Mouse (Mus musculus) urinary bladder, adult 2 months (tissue): ENCODE results near the gene Ctsz. TPM values are rescaled to one million over a fixed set of nuclear protein-coding genes. Genes with fewer than 3 reads are reported as not detected.

Source experiments
- DNase-seq: peaks from one replicate; pipeline ENCODE4 v3.0.0; 2022; ENCODE audit warnings: low spot score
- polyA plus RNA-seq: library from polyadenylated mRNA; depleted of rRNA; stranded (reverse); fragments of >200 nt; gene quantifications from 2 replicates; pipeline ENCODE4 v1.2.3, GENCODE M21; 2012; rRNA removed

Gene Ctsz
- polyA plus RNA-seq: 128 and 151 TPM in 2 replicates

DNA sequence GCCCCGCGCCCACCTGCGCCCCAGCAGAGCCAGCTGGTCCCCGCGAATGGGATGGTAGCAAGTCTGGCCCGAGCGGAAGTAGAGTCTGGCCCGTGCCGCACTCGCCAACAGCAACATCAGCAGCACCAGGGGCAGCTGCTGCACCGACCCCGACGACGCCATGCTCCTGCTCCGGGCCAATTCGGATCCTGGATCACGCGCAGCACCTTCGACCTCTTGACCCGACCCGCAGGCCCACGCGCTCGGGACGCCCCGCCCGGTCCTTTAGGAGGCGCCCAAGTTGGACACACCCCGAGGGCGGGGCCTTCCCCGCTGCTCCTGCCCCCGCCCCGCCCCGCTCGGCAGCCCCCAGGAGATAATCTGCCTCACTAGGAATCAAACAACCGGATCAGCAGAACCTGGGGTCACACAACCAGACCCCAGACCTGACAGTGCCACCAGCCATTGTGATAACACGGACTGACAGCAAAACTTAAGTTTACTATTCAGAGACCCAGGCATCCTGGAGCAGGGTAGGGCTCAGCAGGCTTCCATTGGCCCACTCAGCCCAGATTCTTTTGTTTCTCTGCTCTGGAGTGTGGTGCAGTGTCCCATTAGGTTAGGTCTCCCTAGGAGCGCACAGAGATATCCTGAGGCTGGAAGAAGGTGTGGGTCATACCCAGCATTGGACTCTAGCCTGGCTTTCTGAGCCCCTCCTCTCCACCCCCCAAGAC, at the start of gene Ctsz:
Gene Ctsz, minus strand, starts transcription at position 303 of the 713 bp plus-strand sequence.
- DNase-seq: peak; percentile 47

DNA sequence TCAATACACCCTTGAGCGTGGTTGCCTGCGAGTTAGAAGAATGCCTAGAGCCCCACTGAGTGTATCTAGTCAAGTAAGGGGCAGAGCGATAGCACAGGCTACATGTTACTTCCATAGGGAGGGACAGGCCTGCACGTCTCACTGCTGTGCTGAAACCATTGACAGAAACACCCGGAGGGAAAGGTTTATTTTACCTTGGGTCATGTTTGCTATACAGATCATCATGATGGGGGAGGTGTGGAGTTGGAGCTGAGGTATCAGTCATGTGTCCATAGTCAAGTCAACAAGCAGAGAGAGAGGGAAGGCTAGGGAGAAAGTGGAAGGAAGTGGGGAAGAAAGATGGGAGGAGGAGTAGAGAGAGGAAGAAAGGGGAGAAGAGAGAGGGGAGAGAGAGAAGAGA, 48.2 kb upstream of the Ctsz start:
- DNase-seq: no peak

DNA sequence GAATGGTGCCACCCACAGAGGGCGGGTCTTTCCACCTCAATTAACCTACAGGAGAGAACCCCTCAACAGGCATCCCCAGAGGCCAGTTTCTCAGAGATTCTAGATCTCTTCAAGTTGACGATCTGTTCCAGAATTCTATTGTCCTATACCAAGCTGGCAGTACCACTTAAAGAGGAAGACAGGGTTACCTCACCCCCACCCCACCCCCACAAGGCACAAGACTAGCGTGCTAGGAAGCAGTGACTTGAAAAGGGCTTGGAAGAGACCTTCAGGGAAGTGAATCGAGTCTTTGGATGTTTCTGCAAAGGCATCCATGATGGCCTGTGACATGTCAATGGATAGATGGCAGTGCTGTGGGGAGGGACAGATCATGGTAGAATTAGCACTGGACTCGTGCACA, 39.9 kb upstream of the Ctsz start:
- no peak for DNase-seq

- no peak for DNase-seq
These were observed 38.9 kb upstream of the Ctsz start for GRCm38 (mm10) chr2:174477543-174478319.

DNA sequence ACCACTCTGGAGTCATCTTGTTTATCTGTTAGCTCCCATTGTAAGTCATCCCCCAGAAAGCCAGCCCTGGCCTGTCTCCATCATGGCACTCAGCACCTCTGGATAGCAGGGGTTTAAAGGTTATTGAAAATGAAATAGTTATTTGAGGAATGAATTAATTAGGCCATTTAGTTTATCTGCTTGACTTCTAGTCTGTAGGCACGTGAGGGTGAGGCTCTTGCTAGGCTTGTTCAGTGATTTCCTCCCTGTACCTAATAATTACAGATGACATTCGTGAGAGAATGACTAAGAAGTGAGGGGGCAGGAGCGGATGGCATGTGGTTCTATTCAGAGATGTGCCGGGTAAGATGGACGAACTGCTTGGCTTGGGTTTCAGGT, 34.7 kb upstream of the Ctsz start:
- DNase-seq: no peak

DNA sequence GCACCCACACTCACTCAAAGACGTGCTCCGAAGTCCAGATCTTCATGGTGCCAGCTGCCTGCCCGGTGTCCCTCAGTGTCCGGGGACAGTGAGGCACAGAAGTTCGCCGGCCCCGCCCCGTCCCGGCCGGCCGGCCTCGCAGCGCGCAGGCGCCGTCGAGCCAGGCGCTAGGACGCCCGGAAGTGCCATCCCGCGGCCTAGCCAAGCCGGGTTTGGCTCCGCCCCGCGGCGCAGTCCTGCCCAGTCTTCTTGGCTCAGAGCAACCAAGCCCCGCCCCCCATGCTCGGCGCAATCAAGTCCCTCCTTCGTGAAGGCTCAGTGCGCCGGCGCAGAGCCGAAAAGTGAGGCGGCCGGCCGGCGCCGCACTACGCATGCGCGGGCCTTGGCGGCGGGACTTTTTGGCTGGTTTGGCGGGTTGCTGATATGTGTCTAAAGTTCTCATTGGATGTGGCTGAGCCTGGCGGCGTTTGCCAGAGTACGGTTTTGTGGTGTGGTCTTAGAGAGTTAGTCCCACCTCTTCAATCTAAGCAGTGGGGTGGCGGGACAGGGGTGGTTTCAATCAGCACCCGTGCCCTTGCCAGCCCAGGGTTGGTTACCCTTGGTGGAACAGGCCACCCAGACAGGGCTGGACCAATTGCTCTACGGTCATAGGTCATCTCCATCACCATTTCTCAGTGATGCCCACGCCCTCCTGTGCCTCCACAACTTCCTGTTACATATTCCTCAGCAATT, 34.1 kb upstream of the Ctsz start, which contains the start of gene Prelid3b:
Gene Prelid3b, minus strand, starts transcription at position 264 of the 732 bp plus-strand sequence.
- peak; percentile 97 for DNase-seq

DNA sequence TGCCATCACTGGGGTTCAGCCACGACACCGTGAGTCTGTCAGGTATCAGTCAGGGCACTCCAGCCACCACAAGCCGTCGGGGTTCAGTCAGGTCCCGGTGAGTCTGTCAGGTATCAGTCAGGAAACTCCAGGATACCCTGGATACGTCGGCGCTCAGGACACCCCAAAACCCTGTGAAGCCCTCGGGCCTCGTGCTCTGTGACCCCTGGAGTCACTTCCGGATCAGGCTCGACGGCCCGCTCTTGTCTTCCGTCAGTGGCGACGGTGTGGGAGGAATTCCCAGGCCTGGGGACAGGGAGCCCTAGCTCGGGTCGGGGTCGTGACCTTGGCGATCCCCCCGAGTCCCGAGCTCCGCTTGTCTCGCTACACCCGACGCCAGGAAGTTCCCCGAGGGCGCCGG, 33.6 kb upstream of the Ctsz start:
- no peak for DNase-seq

DNA sequence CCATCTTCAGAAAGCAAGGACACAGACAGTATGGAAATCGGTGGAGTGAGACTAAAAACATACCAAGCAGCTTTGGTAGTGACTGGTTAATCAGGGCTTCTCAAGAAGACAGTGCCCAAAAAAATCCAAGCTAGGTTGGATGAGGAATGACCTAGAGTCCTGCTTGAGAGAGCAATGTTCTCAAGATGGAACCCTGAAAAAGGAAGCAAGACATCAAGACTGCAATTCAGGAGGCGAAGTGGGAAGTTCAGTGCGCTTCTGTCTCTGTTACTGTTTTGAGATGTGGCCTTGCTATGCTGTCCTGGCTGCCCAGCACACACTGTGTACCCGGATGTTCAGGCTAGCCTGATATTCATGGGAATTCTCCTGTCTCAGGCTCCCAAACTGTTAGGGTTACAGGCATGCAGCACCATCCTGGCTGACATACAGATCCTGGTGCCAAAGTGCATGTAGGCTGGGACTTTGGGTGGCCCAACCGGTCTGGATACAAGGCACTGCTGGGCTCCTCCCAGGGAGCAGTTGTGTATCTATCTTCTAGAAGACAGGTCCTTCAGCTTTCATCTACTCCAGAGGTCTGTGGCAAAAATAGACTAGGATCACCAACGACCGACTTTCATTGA, 32.1 kb upstream of the Ctsz start:
- DNase-seq: no peak

GRCm38 (mm10) chr2:174470333-174470732, 31.5 kb upstream of the Ctsz start:
- DNase-seq: no peak

DNA sequence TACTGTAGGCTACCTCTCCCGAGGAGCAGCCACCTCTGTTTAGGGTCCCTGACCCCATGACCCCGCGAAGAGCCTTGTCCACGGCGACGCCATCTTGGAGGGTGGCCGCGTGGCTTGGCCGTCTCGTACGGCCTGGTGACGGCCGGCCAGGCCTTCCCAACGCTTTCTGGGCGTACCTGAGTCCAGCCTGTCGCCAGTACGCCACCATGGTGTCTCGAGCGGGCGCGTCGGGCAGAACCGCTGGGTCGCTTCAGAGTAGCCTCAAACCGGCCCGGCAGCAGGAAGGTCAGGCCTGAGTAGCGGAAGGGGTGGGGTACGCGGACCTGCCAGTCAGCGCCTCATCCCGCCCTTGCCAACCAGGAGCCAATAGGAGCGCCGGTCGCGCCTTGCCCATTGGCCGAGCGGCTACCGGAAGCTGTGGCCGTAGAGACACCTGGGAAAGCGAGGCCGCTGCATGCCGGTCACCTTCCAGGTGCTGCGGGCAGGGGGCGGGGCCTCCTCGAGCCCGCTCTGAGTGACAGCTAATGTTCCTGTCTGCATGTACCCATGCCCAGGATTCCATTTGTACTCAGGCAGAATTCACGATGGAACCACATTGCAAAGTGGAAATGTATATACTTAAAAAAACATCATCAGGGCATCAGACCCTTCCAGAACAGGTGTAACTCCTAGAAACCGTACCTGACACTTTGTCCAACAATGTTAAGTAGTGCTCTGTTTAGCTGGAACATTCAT, 25.1 kb upstream of the Ctsz start, which contains the start of gene Atp5e:
Gene Atp5e, minus strand, starts transcription at position 317 of the 735 bp plus-strand sequence.
- peak; percentile 93 for DNase-seq

- no peak for DNase-seq
These were observed 24.5 kb upstream of the Ctsz start for GRCm38 (mm10) chr2:174463370-174463769.

DNA sequence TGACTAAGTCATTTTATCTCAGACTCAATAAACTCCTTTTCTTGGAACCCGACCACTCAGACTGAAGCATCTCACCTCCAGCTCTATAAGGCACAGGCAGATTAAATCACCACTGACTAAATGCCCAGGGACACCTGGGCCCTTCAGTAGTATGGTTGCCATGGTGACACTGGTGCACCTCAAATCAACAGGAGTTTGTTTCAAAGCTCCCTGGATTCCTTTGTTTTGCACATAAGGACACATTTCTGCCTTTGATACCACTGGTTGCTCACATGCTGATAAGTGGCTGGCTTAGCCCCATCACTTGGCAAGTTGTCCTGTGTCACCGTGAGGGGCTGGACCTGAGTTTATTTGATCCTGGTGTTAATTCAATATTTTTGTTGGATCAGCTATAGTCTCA, 20.5 kb upstream of the Ctsz start:
- no peak for DNase-seq

- no peak for DNase-seq
These were observed 14.8 kb upstream of the Ctsz start for GRCm38 (mm10) chr2:174453681-174454080.

- no peak for DNase-seq
These were observed 11.5 kb upstream of the Ctsz start, which contains the start of gene Tubb1 for GRCm38 (mm10) chr2:174450353-174450752. Gene Tubb1 (plus strand): TSS chr2:174450695.

DNA sequence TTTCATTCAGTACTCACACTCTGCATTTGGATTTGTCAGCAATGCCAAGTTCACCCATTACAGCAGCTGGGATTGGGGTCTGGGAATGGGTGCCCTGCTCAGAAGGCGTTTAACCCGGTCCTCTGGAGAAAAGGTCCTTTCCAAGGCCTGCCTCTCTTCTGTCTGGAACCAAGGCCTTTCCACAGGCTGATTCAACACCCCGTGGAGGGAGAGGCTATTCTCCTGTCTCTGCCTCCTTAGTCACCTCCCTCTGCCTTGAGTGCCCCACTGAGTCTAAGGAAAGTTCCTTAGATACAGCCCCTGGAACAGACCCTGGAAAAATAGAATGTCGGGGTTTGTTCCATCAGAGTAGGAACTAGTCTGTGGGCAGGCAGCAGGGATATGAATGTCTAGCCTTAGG, 9.6 kb upstream of the Ctsz start:
- no peak for DNase-seq

DNA sequence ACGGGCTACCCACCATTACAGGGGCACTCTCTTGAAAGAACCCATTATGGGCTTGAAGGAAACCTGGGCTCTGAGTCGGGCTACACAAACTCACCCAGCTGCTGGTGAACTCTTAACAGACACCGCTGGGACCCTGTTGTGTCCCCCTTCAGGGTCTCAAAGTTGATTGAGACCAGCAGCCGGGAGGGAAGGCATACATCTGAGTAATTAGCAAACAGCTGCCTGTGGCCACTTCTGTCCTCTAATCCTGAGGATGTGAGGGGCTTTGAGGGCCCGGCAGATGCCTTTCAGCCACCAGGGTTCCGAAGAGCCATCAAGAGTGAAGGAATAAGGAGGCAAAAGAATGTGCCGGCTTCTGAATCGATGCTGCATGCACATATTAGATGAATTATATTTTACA, 8.1 kb upstream of the Ctsz start:
- no peak for DNase-seq

DNA sequence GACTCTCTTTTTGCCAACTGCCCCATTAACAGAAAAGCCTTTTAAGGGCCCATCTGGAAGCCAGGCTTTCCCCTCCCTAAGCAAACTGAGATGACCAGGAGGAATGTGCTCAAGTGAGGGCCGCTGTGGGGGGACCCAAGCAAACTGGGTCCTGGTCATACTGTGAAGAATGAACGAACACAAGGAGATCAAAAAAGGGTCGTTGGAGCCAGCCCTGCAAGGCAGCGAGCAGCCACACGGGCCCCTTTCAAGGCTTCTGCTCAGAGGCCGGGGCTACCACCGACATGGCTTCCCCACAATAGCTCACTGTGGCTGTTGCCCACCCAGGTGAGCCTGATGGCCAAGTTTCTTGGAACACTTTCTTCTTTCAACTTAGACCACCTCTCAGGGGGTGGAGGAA, 7.7 kb upstream of the Ctsz start:
- DNase-seq: no peak

DNA sequence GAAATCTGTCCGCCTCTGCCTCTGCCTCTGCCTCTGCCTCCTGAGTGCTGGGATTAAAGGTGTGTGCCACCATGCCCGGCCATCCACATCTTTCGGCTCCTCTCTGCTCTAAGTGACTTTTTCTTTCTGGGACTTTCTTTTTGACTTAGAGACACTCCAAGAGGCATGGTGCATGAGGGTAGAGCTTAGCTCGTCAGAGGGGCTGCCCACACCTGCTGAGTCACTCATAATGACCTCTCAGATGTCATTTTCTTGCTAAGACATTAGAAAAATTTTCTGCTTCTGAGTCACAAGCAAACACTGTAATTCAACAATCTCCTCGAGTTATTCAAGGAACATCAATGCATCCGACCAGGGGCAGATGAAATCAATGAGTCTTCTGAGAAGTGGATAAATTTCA, 6.2 kb upstream of the Ctsz start:
- DNase-seq: no peak

DNA sequence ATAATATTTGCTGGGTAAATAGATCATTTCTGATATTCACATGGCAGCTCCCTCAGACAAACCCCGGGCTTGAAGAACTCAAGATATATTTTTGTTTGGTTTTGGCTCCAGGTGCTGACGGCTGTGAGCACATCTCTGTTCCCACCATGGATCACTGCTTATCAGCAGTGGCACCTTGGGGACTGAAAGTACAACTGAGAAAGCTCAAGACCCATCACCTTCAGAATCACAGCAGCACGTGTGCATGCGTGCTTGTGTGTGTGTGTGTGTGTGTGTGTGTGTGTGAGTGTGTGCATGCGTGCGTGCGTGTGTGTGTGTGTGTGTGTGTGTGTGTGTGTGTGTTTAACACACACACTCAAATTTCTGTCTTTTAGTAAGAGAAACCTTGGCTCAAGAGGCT, 5.5 kb upstream of the Ctsz start:
- no peak for DNase-seq

DNA sequence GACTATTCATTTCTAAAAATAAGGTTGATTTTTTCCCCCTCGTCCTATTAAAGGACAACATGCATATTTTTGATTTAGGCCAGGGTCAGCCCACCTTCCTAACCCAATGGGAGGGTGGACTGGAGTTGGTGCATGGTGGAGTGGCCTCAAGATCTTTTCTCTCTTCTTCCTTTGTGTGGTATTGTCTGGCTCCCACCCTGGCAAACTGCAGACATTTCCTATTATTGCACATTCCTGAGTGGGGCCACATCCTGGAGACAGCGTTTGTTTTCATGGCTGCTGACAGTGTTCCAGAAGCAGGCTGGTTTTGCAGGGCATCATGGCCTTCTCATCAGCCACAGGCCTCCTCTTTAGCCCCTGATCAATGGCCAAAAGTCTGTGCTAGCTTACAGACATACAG, 4.2 kb upstream of the Ctsz start:
- no peak for DNase-seq

DNA sequence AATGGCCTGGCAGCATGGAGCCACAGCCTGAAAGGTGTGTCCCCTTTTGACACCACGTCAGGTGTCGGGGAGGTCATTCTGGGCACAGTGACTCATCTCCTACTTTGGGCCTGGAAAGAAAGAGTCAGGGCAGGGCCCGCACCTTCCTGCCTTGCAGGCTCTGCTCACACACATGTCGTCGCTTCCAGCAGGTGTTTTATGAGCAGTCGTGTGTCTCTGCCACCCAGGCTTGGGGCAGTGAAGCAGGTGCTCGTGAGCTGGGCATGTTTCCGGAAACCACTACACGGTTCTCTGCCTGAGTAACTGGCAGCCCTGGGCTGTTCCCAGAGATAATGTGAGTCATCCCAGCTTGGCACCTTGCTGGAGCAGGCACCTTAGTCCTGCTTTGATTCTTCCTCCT, 3.6 kb upstream of the Ctsz start:
- no peak for DNase-seq
